9 mouse cellular contexts compared by ENCODE assay signal in the genomic region with DNA sequence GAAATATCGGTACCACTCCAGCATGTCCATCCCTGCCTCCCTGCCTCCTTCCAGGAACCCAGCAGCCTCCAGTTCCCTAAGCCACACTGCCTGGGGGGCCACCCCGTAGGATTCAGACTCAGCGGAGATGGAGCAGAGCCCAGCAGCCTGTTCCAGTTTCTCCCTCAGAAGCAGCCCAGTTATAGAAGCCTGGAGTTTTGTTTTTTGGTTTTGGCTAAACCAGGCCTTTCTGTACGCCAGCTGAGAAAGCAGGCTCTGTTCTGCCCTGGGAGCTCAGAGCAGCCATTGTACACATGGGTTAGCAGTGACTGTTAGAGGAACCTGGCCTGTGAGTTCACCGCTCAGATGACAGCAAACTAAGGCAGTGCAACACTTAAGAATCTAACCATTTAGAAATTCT. TPM values are rescaled to one million over a fixed set of nuclear protein-coding genes. Genes with fewer than 3 reads are reported as not detected.
DNase-seq lines count a peak whose midpoint lies in the region; TF ChIP-seq lines count a peak whose summit lies in the region.
"Had no signal": no experiment of that assay in that cellular context is flagged by ENCODE, and none has a peak within 500 bp of the region (broad histone marks: within the 10 kb centered on the region; RNA-seq: fewer than 3 reads in every experiment).

No protein-coding gene starts in this region.

- H3K4me3 ChIP-seq in olfactory bulb, adult 2 months (ENCODE audit: insufficient read depth, low read depth, low read length): no peak overlapping the region
- H3K4me3 ChIP-seq: liver, embryonic 13.5 days had no signal

- TF ChIP-seq CTCF in olfactory bulb, adult 2 months (IDR thresholded peaks at IDR 0.05; ENCODE audit: insufficient read depth, low read depth, low read length): no peak

- no peak for TF ChIP-seq POLR2A in olfactory bulb, adult 2 months (IDR thresholded peaks at IDR 0.05; ENCODE audit: insufficient read depth, low read depth, low read length)

- H3K27ac ChIP-seq in olfactory bulb, adult 2 months (ENCODE audit: insufficient read depth, low read depth, low read length): peak overlapping the region; percentile 77; the same call in 1 of the 2 replicates
- H3K27ac ChIP-seq: liver, embryonic 13.5 days had no signal

- DNase-seq in layer of hippocampus, adult 11-12 months (ENCODE audit: low spot score): peak; percentile 66
- DNase-seq in layer of hippocampus, adult 9-10 months (ENCODE audit: low spot score): no peak
- DNase-seq in gastrocnemius, postnatal 10 days: peak; percentile 10
- DNase-seq in layer of hippocampus, adult 9-11 months: peak; percentile 78
- no peak for DNase-seq in kidney, postnatal 36 days
- DNase-seq in ovary, postnatal 10 days (ENCODE audit: low spot score): no peak
- DNase-seq in adrenal gland, postnatal 25 days: no peak
- DNase-seq: liver, embryonic 13.5 days had no signal

- WGBS in olfactory bulb, adult 2 months: 62% methylated on average over 5 of the region's 5 CpGs

- peaks cover 9% of the 10 kb centered on the region for H3K4me1 ChIP-seq in olfactory bulb, adult 2 months (ENCODE audit: control insufficient read depth, insufficient read depth, low read length)

RNA-seq across cellular contexts. Expression of a gene that starts 3.7 kb away (rescaled TPM):
- total RNA-seq in gastrocnemius, postnatal 10 days (2021): 1 to 10 TPM; 1.2 to 3.0 TPM
- polyA plus RNA-seq in olfactory bulb, adult 2 months (2012; ENCODE audit: insufficient read depth, insufficient read length, low replicate concordance, missing spikeins): not detected in 2 replicates
- total RNA-seq in adrenal gland, postnatal 25 days (2021): 0.88 and 0.90 TPM in 2 replicates
- polyA plus RNA-seq: liver, embryonic 13.5 days had no signal

Comparison
In these comparisons a context has a peak if more than half of its experiments do, and no peak if none do; other contexts are left out.
1. DNase-seq: peak in layer of hippocampus, adult 11-12 months (single experiment), gastrocnemius, postnatal 10 days (single experiment) and layer of hippocampus, adult 9-11 months (single experiment); none in layer of hippocampus, adult 9-10 months (single experiment), kidney, postnatal 36 days (0 of 2), ovary, postnatal 10 days (single experiment) and adrenal gland, postnatal 25 days (single experiment).